Mouse (Mus musculus): ENCODE results near the gene Ptprt. TPM values are rescaled to one million over a fixed set of nuclear protein-coding genes. Genes with fewer than 3 reads are reported as not detected.

Ptprt gene
- polyA plus RNA-seq, 1 experiment from 2014 or later: 7.9 TPM

- H3K4me3 ChIP-seq (replicated peaks; ENCODE audit: low read length): no peak overlapping the region
- no peak for ATAC-seq
- H3K27ac ChIP-seq (ENCODE audit: low read length): no peak overlapping the region
- H3K4me2 ChIP-seq (ENCODE audit: low read length): no peak overlapping the region; the same call in 1 of the 2 replicates
- H3K27me3 ChIP-seq (replicated peaks; ENCODE audit: control insufficient read depth, insufficient read depth, low read length): no peaks in the 10 kb centered on the region
- peaks cover 17% of the 10 kb centered on the region for H3K4me1 ChIP-seq (replicated peaks; ENCODE audit: control insufficient read depth, insufficient read depth, low read length)
- 25% methylated on average over 9 of the region's 9 CpGs for whole genome bisulfite sequencing
- H3K36me3 ChIP-seq (ENCODE audit: control insufficient read depth, insufficient read depth): no peaks in the 10 kb centered on the region
- no peak overlapping the region for H3K9ac ChIP-seq (replicated peaks; ENCODE audit: low read depth, low read length)
- H3K9me3 ChIP-seq (ENCODE audit: control insufficient read depth, low read length): no peaks in the 10 kb centered on the region
Measured at GRCm38 (mm10) chr2:161704410-161704809, 956.5 kb downstream of the Ptprt start.

GRCm38 (mm10) chr2:161695819-161696218 is 965.1 kb downstream of the Ptprt start:
- no peaks in the 10 kb centered on the region for H3K27me3 ChIP-seq (replicated peaks; ENCODE audit: control insufficient read depth, insufficient read depth, low read length)
- ATAC-seq: no peak
- H3K4me2 ChIP-seq (ENCODE audit: low read length): no peak overlapping the region
- H3K27ac ChIP-seq (ENCODE audit: low read length): no peak overlapping the region
- H3K4me1 ChIP-seq (replicated peaks; ENCODE audit: control insufficient read depth, insufficient read depth, low read length): no peaks in the 10 kb centered on the region
- no peak overlapping the region for H3K9ac ChIP-seq (replicated peaks; ENCODE audit: low read depth, low read length)
- no peak overlapping the region for H3K4me3 ChIP-seq (replicated peaks; ENCODE audit: low read length)
- H3K36me3 ChIP-seq (ENCODE audit: control insufficient read depth, insufficient read depth): no peaks in the 10 kb centered on the region
- WGBS: 78% methylated on average over 8 of the region's 8 CpGs
- H3K9me3 ChIP-seq (ENCODE audit: control insufficient read depth, low read length): no peaks in the 10 kb centered on the region

GRCm38 (mm10) chr2:161668302-161668986 is 992.5 kb downstream of the Ptprt start:
- WGBS: 29% methylated on average over 12 of the region's 12 CpGs
- Histone ChIP-seq H3K27ac (ENCODE audit: low read length) (peak overlapping the region; percentile 72), H3K27me3 (replicated peaks; ENCODE audit: control insufficient read depth, insufficient read depth, low read length) (no peaks in the 10 kb centered on the region)

GRCm38 (mm10) chr2:161661912-161662311 is 999.0 kb downstream of the Ptprt start:
- Histone ChIP-seq H3K4me2 (ENCODE audit: low read length) (no peak overlapping the region), H3K9ac (replicated peaks; ENCODE audit: low read depth, low read length) (no peak overlapping the region), H3K4me1 (replicated peaks; ENCODE audit: control insufficient read depth, insufficient read depth, low read length) (peaks cover 8% of the 10 kb centered on the region), H3K36me3 (ENCODE audit: control insufficient read depth, insufficient read depth) (no peaks in the 10 kb centered on the region), H3K4me3 (replicated peaks; ENCODE audit: low read length) (no peak overlapping the region), H3K27ac (ENCODE audit: low read length) (no peak overlapping the region; the same call in 1 of the 2 replicates), H3K9me3 (ENCODE audit: control insufficient read depth, low read length) (no peaks in the 10 kb centered on the region), H3K27me3 (replicated peaks; ENCODE audit: control insufficient read depth, insufficient read depth, low read length) (no peaks in the 10 kb centered on the region)
- ATAC-seq: no peak
- 24% methylated on average over 5 of the region's 5 CpGs for WGBS

More at GRCm38 (mm10) chr2:161668302-161668986, 992.5 kb downstream of the Ptprt start:
- Histone ChIP-seq H3K36me3 (ENCODE audit: control insufficient read depth, insufficient read depth) (no peaks in the 10 kb centered on the region), H3K4me3 (replicated peaks; ENCODE audit: low read length) (no peak overlapping the region), H3K9me3 (ENCODE audit: control insufficient read depth, low read length) (no peaks in the 10 kb centered on the region), H3K9ac (replicated peaks; ENCODE audit: low read depth, low read length) (no peak overlapping the region), H3K4me1 (replicated peaks; ENCODE audit: control insufficient read depth, insufficient read depth, low read length) (peaks cover 5% of the 10 kb centered on the region; the same call in 1 of the 2 replicates), H3K4me2 (ENCODE audit: low read length) (no peak overlapping the region)
- peak; percentile 95 for ATAC-seq

- WGBS: 15% methylated on average over 4 of the region's 4 CpGs
- no peak overlapping the region for H3K27ac ChIP-seq (ENCODE audit: low read length)
- no peaks in the 10 kb centered on the region for H3K9me3 ChIP-seq (ENCODE audit: control insufficient read depth, low read length)
Measured at GRCm38 (mm10) chr2:161660827-161661226, 1000.1 kb downstream of the Ptprt start.

GRCm38 (mm10) chr2:161657046-161657445 is 1003.9 kb downstream of the Ptprt start:
- H3K27me3 ChIP-seq (replicated peaks; ENCODE audit: control insufficient read depth, insufficient read depth, low read length): no peaks in the 10 kb centered on the region
- WGBS: 79% methylated on average over 4 of the region's 4 CpGs
- H3K4me3 ChIP-seq (replicated peaks; ENCODE audit: low read length): no peak overlapping the region
- no peak overlapping the region for H3K9ac ChIP-seq (replicated peaks; ENCODE audit: low read depth, low read length)
- no peak for ATAC-seq
- peaks cover 3% of the 10 kb centered on the region for H3K4me1 ChIP-seq (replicated peaks; ENCODE audit: control insufficient read depth, insufficient read depth, low read length)
- H3K36me3 ChIP-seq (ENCODE audit: control insufficient read depth, insufficient read depth): no peaks in the 10 kb centered on the region
- H3K9me3 ChIP-seq (ENCODE audit: control insufficient read depth, low read length): no peaks in the 10 kb centered on the region
- no peak overlapping the region for H3K4me2 ChIP-seq (ENCODE audit: low read length)
- H3K27ac ChIP-seq (ENCODE audit: low read length): no peak overlapping the region

More at GRCm38 (mm10) chr2:161660827-161661226, 1000.1 kb downstream of the Ptprt start:
- H3K4me1 ChIP-seq (replicated peaks; ENCODE audit: control insufficient read depth, insufficient read depth, low read length): peaks cover 8% of the 10 kb centered on the region
- no peak overlapping the region for H3K9ac ChIP-seq (replicated peaks; ENCODE audit: low read depth, low read length)
- no peak overlapping the region for H3K4me3 ChIP-seq (replicated peaks; ENCODE audit: low read length)
- H3K27me3 ChIP-seq (replicated peaks; ENCODE audit: control insufficient read depth, insufficient read depth, low read length): no peaks in the 10 kb centered on the region
- no peaks in the 10 kb centered on the region for H3K36me3 ChIP-seq (ENCODE audit: control insufficient read depth, insufficient read depth)
- ATAC-seq: no peak
- H3K4me2 ChIP-seq (ENCODE audit: low read length): no peak overlapping the region

GRCm38 (mm10) chr2:161656632-161657031 is 1004.3 kb downstream of the Ptprt start:
- ATAC-seq: no peak
- H3K4me3 ChIP-seq (replicated peaks; ENCODE audit: low read length): no peak overlapping the region
- no peaks in the 10 kb centered on the region for H3K4me1 ChIP-seq (replicated peaks; ENCODE audit: control insufficient read depth, insufficient read depth, low read length)
- H3K9me3 ChIP-seq (ENCODE audit: control insufficient read depth, low read length): no peaks in the 10 kb centered on the region
- no peaks in the 10 kb centered on the region for H3K27me3 ChIP-seq (replicated peaks; ENCODE audit: control insufficient read depth, insufficient read depth, low read length)
- H3K4me2 ChIP-seq (ENCODE audit: low read length): no peak overlapping the region
- no peaks in the 10 kb centered on the region for H3K36me3 ChIP-seq (ENCODE audit: control insufficient read depth, insufficient read depth)
- no peak overlapping the region for H3K27ac ChIP-seq (ENCODE audit: low read length)
- H3K9ac ChIP-seq (replicated peaks; ENCODE audit: low read depth, low read length): no peak overlapping the region
- WGBS: 94% methylated on average over 3 of the region's 3 CpGs

GRCm38 (mm10) chr2:161640805-161641204 is 1020.1 kb downstream of the Ptprt start:
- Histone ChIP-seq H3K9ac (replicated peaks; ENCODE audit: low read depth, low read length) (no peak overlapping the region), H3K36me3 (ENCODE audit: control insufficient read depth, insufficient read depth) (no peaks in the 10 kb centered on the region), H3K9me3 (ENCODE audit: control insufficient read depth, low read length) (no peaks in the 10 kb centered on the region), H3K27me3 (replicated peaks; ENCODE audit: control insufficient read depth, insufficient read depth, low read length) (no peaks in the 10 kb centered on the region), H3K27ac (ENCODE audit: low read length) (no peak overlapping the region), H3K4me2 (ENCODE audit: low read length) (no peak overlapping the region), H3K4me3 (replicated peaks; ENCODE audit: low read length) (no peak overlapping the region), H3K4me1 (replicated peaks; ENCODE audit: control insufficient read depth, insufficient read depth, low read length) (no peaks in the 10 kb centered on the region)
- ATAC-seq: no peak
- 84% methylated on average over 2 of the region's 2 CpGs for whole genome bisulfite sequencing

- Histone ChIP-seq H3K4me2 (ENCODE audit: low read length) (no peak overlapping the region), H3K9ac (replicated peaks; ENCODE audit: low read depth, low read length) (no peak overlapping the region), H3K4me3 (replicated peaks; ENCODE audit: low read length) (no peak overlapping the region), H3K27me3 (replicated peaks; ENCODE audit: control insufficient read depth, insufficient read depth, low read length) (no peaks in the 10 kb centered on the region), H3K27ac (ENCODE audit: low read length) (no peak overlapping the region), H3K36me3 (ENCODE audit: control insufficient read depth, insufficient read depth) (no peaks in the 10 kb centered on the region), H3K9me3 (ENCODE audit: control insufficient read depth, low read length) (no peaks in the 10 kb centered on the region), H3K4me1 (replicated peaks; ENCODE audit: control insufficient read depth, insufficient read depth, low read length) (no peaks in the 10 kb centered on the region)
- ATAC-seq: no peak
- WGBS: 95% methylated on average over 2 of the region's 2 CpGs
Measured at GRCm38 (mm10) chr2:161634084-161634483, 1026.9 kb downstream of the Ptprt start.

Measured in forebrain, embryonic 16.5 days (tissue).